Mouse (Mus musculus) embryonic facial prominence, embryonic 15.5 days (tissue): ENCODE measurements around the gene Fbxl5. TPM values are rescaled to one million over a fixed set of nuclear protein-coding genes. Genes with fewer than 3 reads are reported as not detected.

Experiments
- ATAC-seq: fragments of 200-750 bp; cut with Nextera tagmentation; 2 replicates; pipeline ENCODE4 v1.8.0; 2017; ENCODE audit warnings: low read depth, moderate TSS enrichment; ENCODE audit not compliant: insufficient number of reproducible peaks, low FRiP score, low TSS enrichment
- H3K27ac ChIP-seq: fragments of 300-500 bp; sonication (generic); replicated peaks from 2 replicates; pipeline ENCODE4 v1.5.1; 2015; ENCODE audit warnings: mild to moderate bottlenecking, inconsistent platforms
- H3K27me3 ChIP-seq: fragments of 300-500 bp; sonication (generic); 2 replicates; pipeline ENCODE4 v1.6.1; 2015; ENCODE audit warnings: inconsistent platforms
- H3K36me3 ChIP-seq: fragments of 300-500 bp; sonication (generic); 2 replicates; pipeline ENCODE4 v1.6.1; 2015; ENCODE audit warnings: mild to moderate bottlenecking, inconsistent platforms
- H3K4me1 ChIP-seq: fragments of 300-500 bp; sonication (generic); 2 replicates; pipeline ENCODE4 v1.6.1; 2015; ENCODE audit warnings: inconsistent platforms
- H3K4me2 ChIP-seq: fragments of 300-500 bp; sonication (generic); replicated peaks from 2 replicates; pipeline ENCODE4 v1.6.1; 2015; ENCODE audit warnings: mild to moderate bottlenecking, inconsistent platforms
- H3K4me3 ChIP-seq: fragments of 300-500 bp; sonication (generic); replicated peaks from 2 replicates; pipeline ENCODE4 v1.5.1; 2015; ENCODE audit warnings: mild to moderate bottlenecking, inconsistent platforms
- H3K9ac ChIP-seq: fragments of 300-500 bp; sonication (generic); 2 replicates; pipeline ENCODE4 v1.6.1; 2015; ENCODE audit warnings: inconsistent platforms
- H3K9me3 ChIP-seq: fragments of 300-500 bp; sonication (generic); replicated peaks from 2 replicates; pipeline ENCODE4 v1.6.1; 2016; ENCODE audit warnings: inconsistent platforms
- WGBS: fragments of 180-500 bp; shearing (Covaris S2); methylation state at CpG from one replicate; pipeline ENCODE4 v1.1.7; 2015; 5-methylcytosine and 5-hydroxymethylcytosine counted together
- polyA plus RNA-seq: library from polyadenylated mRNA; unstranded; fragments of >200 nt; fragmentation: Nextera tagmentation; extraction: Ambion mirVana; gene quantifications from 2 replicates; pipeline ENCODE4 v1.2.1, GENCODE M21; 2015

Fbxl5 gene
- 54.7 and 55.3 TPM in 2 replicates for polyA plus RNA-seq

DNA sequence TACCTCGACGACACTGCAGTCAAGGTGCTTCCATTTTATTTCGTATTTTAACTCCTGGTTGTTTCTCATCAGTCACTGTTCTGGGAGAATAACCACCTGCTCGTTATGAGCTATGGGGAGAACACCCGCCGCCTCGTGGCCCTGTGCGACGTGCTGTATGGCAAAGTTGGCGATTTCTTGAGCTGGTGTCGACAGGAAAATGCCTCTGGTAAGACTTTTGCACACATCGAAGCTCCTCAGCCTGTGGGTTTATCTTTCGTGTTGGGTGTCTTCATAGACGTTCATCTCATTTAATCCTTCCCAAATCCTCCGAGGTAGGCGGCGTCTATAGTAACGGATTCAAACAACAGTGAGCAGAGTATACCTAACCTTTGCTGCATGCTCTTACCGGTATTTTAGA is at the start of gene Fbxl5:
Fbxl5 (minus strand) TSS at position 101 of the 400 bp plus-strand sequence.
- WGBS: 78% methylated on average over 19 of the region's 19 CpGs
- no peak for ATAC-seq
- no peak within 1 kb of the TSS for H3K27ac ChIP-seq
- H3K36me3 ChIP-seq: no peaks in the 10 kb centered on the region
- no peak within 1 kb of the TSS for H3K4me2 ChIP-seq
- no peak within 1 kb of the TSS for H3K9ac ChIP-seq
- no peaks in the 10 kb centered on the region for H3K9me3 ChIP-seq
- H3K27me3 ChIP-seq: no peaks in the 10 kb centered on the region
- H3K4me3 ChIP-seq: no peak within 1 kb of the TSS
- 0 out of 2 replicates have a peak, but pooled peaks cover 4% of the 10 kb centered on the region for H3K4me1 ChIP-seq

DNA sequence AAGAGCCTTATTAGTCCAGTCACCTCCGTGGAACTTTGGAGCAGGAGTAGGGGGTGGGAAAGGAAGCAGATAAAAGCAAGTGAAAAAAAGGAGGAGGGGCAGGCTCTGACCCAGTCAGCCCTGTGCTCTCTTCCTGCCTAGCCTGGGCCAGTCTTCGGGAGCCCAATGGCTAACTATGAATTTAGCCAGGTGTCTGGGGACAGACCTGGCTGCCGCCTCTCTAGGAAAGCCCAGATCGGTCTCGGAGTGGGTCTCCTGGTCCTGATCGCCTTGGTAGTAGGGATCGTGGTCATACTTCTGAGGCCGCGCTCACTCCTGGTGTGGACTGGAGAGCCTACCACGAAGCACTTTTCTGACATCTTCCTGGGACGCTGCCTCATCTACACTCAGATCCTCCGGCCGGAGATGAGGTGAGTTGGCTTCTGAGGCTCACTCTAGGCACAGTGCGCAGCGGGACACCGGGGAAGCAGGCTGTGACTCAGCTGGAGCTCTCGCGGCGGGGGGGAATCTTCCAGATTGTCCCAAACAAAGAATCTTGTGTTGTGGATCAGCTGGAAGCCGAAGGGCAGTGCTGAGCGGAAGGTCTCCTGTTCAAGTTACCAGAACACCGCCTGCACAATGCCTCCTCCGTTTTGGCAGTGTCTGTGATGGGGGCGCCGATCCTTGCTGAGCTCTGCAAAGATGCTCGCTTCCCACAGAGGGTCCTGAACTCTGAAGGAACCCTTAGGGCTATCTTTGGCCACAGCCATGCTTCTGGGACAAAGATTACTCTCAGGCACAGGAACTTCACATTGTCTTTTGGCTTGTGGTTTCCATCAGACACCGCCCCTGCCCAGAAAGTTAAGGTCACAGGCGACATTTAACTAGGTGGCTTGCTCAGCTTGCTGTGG is 47.5 kb upstream of the Fbxl5 start:
- H3K9ac ChIP-seq: no peak overlapping the region
- no peak overlapping the region for H3K27ac ChIP-seq
- H3K9me3 ChIP-seq: no peaks in the 10 kb centered on the region
- no peaks in the 10 kb centered on the region for H3K27me3 ChIP-seq
- peak overlapping the region; percentile 37 for H3K4me3 ChIP-seq
- H3K4me1 ChIP-seq: peaks cover 9% of the 10 kb centered on the region; the same call in 1 of the 2 replicates
- ATAC-seq: no peak
- no peaks in the 10 kb centered on the region for H3K36me3 ChIP-seq
- WGBS: 3% methylated on average over 28 of the region's 28 CpGs
- peak overlapping the region; percentile 61 for H3K4me2 ChIP-seq

DNA sequence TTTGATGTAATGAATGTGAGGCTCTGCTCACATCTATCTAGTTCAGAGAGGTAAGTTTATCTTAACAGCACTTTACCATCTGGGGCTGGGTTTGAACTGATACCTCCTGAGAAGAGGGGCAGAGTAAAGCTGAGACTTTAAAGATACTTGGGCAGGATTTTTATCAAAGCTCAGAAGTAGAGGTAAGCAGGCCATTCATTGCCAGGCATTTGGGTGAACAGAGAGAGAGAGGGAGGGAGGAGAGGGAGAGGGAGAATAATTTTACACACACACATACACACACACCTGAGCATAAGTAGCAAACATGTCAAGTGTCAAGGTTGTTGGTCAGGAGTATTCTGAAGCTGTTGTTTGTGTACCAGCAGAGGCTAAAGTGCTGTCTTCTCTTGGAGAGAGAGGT is 46.8 kb upstream of the Fbxl5 start, which contains the start of gene Cd38:
Cd38 (plus strand) TSS at position 301 of the 400 bp plus-strand sequence.
- H3K36me3 ChIP-seq: no peaks in the 10 kb centered on the region

DNA sequence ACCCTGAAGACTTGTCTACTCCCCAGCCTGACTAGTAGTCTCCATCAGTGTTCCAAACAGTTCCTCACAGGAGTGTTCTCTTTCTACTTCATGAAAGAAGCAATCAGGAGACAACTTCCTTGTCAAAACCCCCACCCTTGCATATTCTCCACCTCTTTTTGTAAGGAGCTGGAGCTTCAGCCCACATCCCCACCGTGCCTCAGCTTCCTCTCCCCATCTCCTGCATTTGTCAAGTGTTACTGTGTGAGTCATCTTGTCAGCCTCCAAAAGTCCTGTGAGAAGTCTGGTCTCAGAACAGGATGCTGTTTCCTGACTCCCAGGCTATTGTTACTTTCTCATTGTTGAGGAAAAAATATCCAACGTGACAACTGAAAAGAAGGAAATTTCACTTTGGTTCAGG is 43.9 kb upstream of the Fbxl5 start:
- Histone ChIP-seq H3K4me3 (no peak overlapping the region), H3K9me3 (no peaks in the 10 kb centered on the region), H3K27ac (no peak overlapping the region), H3K36me3 (no peaks in the 10 kb centered on the region), H3K4me1 (peaks cover 9% of the 10 kb centered on the region; the same call in 1 of the 2 replicates), H3K4me2 (no peak overlapping the region), H3K9ac (no peak overlapping the region), H3K27me3 (no peaks in the 10 kb centered on the region)
- WGBS: 85% methylated on average over 2 of the region's 2 CpGs
- ATAC-seq: no peak

More for the DNA sequence above, 46.8 kb upstream of the Fbxl5 start, which contains the start of gene Cd38:
- Histone ChIP-seq H3K27ac (no peak within 1 kb of the TSS), H3K4me3 (peak within 1 kb of the TSS; percentile 37), H3K9me3 (no peaks in the 10 kb centered on the region), H3K9ac (no peak within 1 kb of the TSS), H3K27me3 (no peaks in the 10 kb centered on the region), H3K4me2 (peak within 1 kb of the TSS; percentile 61), H3K4me1 (peaks cover 9% of the 10 kb centered on the region; the same call in 1 of the 2 replicates)
- no peak for ATAC-seq

DNA sequence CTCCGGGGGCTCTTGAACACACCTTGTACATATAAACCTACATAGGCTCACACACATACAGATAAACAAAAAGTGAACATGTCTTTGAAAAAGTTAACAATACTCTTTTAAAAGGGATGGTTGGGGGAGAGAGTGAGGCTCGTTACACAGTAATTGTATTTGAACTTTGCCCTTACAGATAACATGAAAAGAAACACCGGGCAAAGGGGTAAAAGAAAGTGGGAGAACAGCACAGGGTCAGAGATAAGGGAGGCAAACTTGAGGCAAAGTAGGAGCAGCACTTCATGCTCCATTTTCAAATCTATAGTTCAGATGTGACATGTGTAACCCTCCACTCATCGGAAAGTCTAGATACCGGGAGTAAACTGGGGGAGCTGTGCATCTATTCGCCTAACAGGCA is 42.2 kb upstream of the Fbxl5 start:
- ATAC-seq: no peak
- WGBS: 70% methylated on average over 6 of the region's 6 CpGs
- H3K27me3 ChIP-seq: no peaks in the 10 kb centered on the region

DNA sequence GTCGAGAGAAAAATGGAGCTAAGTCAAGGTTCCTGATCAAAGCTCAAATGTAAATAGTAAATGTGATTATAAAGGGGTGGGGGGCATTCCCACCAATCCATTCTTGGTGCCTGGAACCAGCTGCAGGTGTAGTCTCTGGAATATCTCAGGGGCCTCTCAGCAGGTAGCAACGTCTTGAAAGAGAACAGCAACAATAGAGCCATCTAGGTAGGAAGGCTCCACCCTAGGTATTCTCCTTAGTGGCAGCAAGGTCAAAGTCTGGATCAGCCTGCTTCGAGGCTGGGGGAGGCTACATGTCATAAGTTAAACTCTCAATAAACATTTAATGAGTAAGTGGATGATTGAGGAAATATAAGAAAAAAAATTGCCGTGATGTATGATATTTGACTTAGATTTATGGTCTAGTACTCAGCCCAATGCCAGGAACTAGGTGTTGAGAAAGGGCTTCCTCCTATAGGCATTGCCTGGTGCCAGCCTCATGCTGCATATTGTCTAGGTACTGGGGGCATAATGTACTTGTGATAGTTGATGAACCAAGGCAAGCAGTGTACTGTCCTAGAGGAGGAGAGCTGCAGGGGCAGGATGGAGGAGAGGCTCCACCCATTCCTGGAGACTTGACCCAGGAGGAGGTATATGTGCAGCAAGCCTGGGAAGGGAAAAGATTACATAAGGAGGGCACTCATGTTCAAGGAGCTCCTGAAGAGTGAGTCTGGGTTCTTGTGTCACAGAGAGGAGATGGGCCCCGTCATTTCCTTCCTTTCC is 39.4 kb upstream of the Fbxl5 start:
- Histone ChIP-seq H3K4me3 (no peak overlapping the region), H3K4me2 (no peak overlapping the region), H3K36me3 (no peaks in the 10 kb centered on the region), H3K27ac (no peak overlapping the region), H3K9me3 (no peaks in the 10 kb centered on the region), H3K9ac (no peak overlapping the region), H3K4me1 (no peaks in the 10 kb centered on the region), H3K27me3 (no peaks in the 10 kb centered on the region)
- WGBS: 68% methylated on average over 5 of the region's 5 CpGs
- ATAC-seq: no peak

More for the DNA sequence above, 42.2 kb upstream of the Fbxl5 start:
- Histone ChIP-seq H3K27ac (no peak overlapping the region), H3K36me3 (no peaks in the 10 kb centered on the region), H3K4me1 (0 out of 2 replicates have a peak, but pooled peaks cover 2% of the 10 kb centered on the region), H3K4me2 (no peak overlapping the region), H3K9ac (no peak overlapping the region), H3K9me3 (no peaks in the 10 kb centered on the region), H3K4me3 (no peak overlapping the region)

DNA sequence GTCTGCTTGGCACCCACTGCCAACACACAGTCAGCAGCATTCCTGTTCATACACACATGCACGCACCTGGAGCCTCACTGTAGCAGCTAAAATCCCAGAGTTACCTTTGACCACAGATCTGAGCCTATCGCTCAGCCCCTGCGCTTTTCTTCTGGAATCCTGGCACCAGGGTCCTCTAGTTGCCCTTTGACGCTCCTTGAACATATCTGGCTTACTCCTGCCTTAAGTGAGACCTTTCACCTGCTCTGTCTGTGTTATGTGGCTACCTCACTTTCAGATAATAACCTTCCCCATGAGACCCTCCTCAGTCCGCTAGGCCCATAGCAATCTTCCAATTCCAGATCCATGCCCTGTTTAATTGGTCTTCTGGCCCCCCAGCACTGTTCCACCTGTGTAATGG is 38.7 kb upstream of the Fbxl5 start:
- ATAC-seq: no peak
- Histone ChIP-seq H3K9me3 (no peaks in the 10 kb centered on the region), H3K4me1 (no peaks in the 10 kb centered on the region), H3K36me3 (no peaks in the 10 kb centered on the region), H3K4me2 (no peak overlapping the region), H3K27me3 (no peaks in the 10 kb centered on the region), H3K27ac (no peak overlapping the region), H3K9ac (no peak overlapping the region), H3K4me3 (no peak overlapping the region)
- 91% methylated on average over 5 of the region's 5 CpGs for WGBS

DNA sequence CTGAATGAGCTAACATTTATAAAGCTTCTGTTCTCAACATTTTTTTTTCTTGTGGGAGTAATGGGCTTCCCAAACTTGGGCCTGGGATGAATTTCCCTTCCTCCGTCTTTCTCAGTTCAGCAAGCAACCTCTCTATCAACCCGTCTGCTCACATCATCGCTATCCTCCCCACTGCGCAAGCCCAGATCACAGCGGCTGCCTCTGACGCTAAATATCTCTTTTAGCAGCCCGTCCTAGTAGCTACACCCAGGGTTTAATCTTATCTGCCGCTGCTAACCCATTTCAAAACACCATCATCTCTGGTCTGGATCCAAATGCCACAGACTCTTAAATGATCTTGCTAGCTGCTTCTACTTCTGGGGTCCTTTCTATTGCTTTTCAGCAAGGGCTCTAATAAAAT is 38.2 kb upstream of the Fbxl5 start:
- H3K9me3 ChIP-seq: no peaks in the 10 kb centered on the region
- H3K36me3 ChIP-seq: no peaks in the 10 kb centered on the region
- 89% methylated on average over 8 of the region's 8 CpGs for WGBS
- H3K9ac ChIP-seq: no peak overlapping the region
- H3K4me2 ChIP-seq: no peak overlapping the region
- ATAC-seq: no peak
- H3K4me1 ChIP-seq: no peaks in the 10 kb centered on the region
- H3K27me3 ChIP-seq: no peaks in the 10 kb centered on the region
- H3K27ac ChIP-seq: no peak overlapping the region
- H3K4me3 ChIP-seq: no peak overlapping the region

DNA sequence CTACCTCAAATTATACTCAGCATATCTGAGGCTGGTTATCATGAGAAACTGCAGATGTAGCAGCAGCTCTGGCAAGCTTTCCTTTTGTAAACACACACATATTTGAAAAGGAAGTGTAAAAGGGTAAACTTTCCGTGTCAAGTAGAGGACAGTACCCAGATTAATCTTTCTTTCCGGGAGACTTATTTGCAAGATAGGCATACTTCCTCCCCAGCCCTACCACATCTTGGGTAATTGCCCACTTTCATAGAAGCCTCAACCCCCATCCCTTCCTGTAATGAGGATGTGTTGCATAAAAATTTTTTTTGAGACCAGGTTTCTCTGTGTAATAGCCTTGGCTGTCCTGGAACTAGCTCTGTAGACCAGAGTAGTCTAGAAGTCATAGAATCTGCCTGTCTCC is 34.3 kb upstream of the Fbxl5 start:
- Histone ChIP-seq H3K9me3 (no peaks in the 10 kb centered on the region), H3K36me3 (no peaks in the 10 kb centered on the region), H3K4me1 (no peaks in the 10 kb centered on the region), H3K9ac (no peak overlapping the region), H3K27ac (no peak overlapping the region), H3K27me3 (no peaks in the 10 kb centered on the region), H3K4me2 (no peak overlapping the region), H3K4me3 (no peak overlapping the region)
- no peak for ATAC-seq
- 62% methylated on average over 2 of the region's 2 CpGs for WGBS

DNA sequence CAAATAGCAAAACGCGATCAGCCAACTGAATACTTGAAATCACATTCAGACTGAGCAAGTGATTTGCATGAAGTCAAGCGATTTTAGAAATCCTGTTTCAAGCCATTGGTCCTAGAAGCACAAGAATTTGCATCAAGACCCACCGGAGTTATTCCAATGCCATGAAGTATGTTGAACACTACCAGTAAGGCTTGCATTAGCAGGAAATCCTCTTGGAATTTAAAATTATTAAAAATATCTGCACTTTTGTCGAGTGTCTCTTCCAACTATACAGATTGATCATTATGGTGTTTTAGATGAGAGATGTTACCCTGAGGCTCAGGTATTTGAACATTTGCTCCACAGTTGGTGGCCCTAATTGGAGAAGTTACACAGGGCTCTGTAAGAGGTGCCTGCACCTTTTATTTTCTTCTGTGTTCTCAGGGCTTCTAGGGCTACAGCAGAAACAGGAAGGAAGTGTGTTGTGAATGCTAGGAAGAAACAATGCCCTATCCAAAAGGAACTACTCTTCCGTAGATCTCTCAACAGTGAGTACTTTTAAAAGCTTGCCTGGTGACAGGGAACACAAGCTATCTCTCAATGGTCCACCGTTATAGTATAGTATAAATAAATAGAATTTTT is 32.5 kb upstream of the Fbxl5 start:
- 75% methylated on average over 7 of the region's 7 CpGs for WGBS
- no peak for ATAC-seq
- H3K4me1 ChIP-seq: no peaks in the 10 kb centered on the region
- no peak overlapping the region for H3K27ac ChIP-seq
- H3K4me3 ChIP-seq: no peak overlapping the region
- H3K27me3 ChIP-seq: no peaks in the 10 kb centered on the region
- H3K9ac ChIP-seq: no peak overlapping the region
- H3K9me3 ChIP-seq: no peaks in the 10 kb centered on the region
- H3K4me2 ChIP-seq: no peak overlapping the region
- H3K36me3 ChIP-seq: no peaks in the 10 kb centered on the region
